Mouse (Mus musculus): Measurements from ENCODE around the gene Myo1a.

GRCm38 (mm10) chr10:127704293-127704692, 677 bp upstream of the Myo1a start:
- TF ChIP-seq POLR2A (IDR thresholded peaks at IDR 0.05; ENCODE audit: insufficient read depth, low read depth, low read length) = no peak
- TF ChIP-seq CTCF (IDR thresholded peaks at IDR 0.05) = no peak

All from heart, adult 2 months (tissue).